Mouse (Mus musculus) erythroblast, embryonic 14.5 days (primary cell): Measurements from ENCODE around the gene Dnah6.

Experiments
- GATA1 ChIP-seq: IDR thresholded peaks from 2 replicates; pipeline ENCODE4 v1.6.1; 2012; ENCODE audit warnings: low read length, inconsistent platforms, mixed read lengths
- TAL1 ChIP-seq: IDR thresholded peaks from 3 replicates; pipeline ENCODE4 v1.6.1; 2012; ENCODE audit warnings: low read length, inconsistent platforms, mixed read lengths

DNA sequence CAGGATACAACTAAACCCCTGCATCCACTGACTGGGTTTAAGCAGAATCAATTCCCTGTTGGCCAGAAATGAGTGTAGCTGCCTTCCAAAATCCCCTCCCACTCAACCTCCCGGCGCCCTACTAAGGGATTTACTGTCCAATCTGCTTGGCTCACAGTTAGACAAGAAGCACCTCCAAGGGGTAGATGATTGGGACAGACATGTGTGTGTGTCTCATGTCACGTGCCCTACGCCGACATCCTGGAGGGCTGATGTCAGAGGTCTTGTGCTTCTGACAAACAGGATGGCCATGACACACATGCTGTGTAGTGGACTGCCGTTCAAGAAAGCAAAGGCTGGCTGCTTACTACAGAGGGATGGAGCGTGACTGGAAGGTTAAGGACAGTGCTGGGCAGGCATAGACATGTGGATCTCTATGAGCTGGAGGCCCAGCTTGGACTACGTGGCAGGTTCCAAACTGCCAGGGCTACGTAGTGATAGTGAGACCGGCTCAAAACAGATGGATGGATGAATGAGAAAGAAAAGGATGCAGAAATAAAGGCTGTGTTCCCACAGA lies 202.6 kb downstream of the Dnah6 start:
- no peak for TF ChIP-seq GATA1
- TF ChIP-seq TAL1, result no peak
